Mouse (Mus musculus) heart, embryonic 12.5 days (tissue): ENCODE results near the gene Tmem217. TPM values are rescaled to one million over a fixed set of nuclear protein-coding genes. Genes with fewer than 3 reads are reported as not detected.
A peak's percentile ranks its signal among the peaks of the same experiment; 100 is the strongest.
"Not testable (repeated sequence)": the region's sequence is repeated elsewhere in the genome, so short reads cannot be mapped to it uniquely, and the experiment has no call there.

Experiments used
- ATAC-seq: fragments of 200-750 bp; cut with Nextera tagmentation; 2 replicates; pipeline ENCODE4 v1.8.0; 2017; ENCODE audit warnings: moderate TSS enrichment, moderate library complexity; ENCODE audit not compliant: insufficient number of reproducible peaks, low FRiP score
- H3K27ac ChIP-seq: fragments of 300-500 bp; sonication (generic); 2 replicates; pipeline ENCODE4 v1.5.1; 2016; ENCODE audit warnings: mild to moderate bottlenecking, moderate library complexity; ENCODE audit not compliant: poor library complexity, severe bottlenecking
- H3K27me3 ChIP-seq: fragments of 300-500 bp; sonication (generic); replicated peaks from 2 replicates; pipeline ENCODE4 v1.6.1; 2016; ENCODE audit warnings: mild to moderate bottlenecking, moderate library complexity
- H3K36me3 ChIP-seq: fragments of 300-500 bp; sonication (generic); 2 replicates; pipeline ENCODE4 v1.6.1; 2016; ENCODE audit warnings: mild to moderate bottlenecking, moderate library complexity
- H3K4me1 ChIP-seq: fragments of 300-500 bp; sonication (generic); replicated peaks from 2 replicates; pipeline ENCODE4 v1.6.1; 2016; ENCODE audit warnings: mild to moderate bottlenecking
- H3K4me2 ChIP-seq: fragments of 300-500 bp; sonication (generic); 2 replicates; pipeline ENCODE4 v1.6.1; 2016; ENCODE audit warnings: mild to moderate bottlenecking, moderate library complexity
- H3K4me3 ChIP-seq: fragments of 300-500 bp; sonication (generic); 2 replicates; pipeline ENCODE4 v1.5.1; 2016; ENCODE audit warnings: mild to moderate bottlenecking
- H3K9ac ChIP-seq: fragments of 300-500 bp; sonication (generic); 2 replicates; pipeline ENCODE4 v1.6.1; 2016; ENCODE audit warnings: mild to moderate bottlenecking, moderate library complexity
- H3K9me3 ChIP-seq: fragments of 300-500 bp; sonication (generic); replicated peaks from 2 replicates; pipeline ENCODE4 v1.6.1; 2016; ENCODE audit warnings: mild to moderate bottlenecking, moderate library complexity
- WGBS: fragments of 180-500 bp; shearing (Covaris S2); methylation state at CpG from one replicate; pipeline ENCODE4 v1.1.7; 2016; 5-methylcytosine and 5-hydroxymethylcytosine counted together
- polyA plus RNA-seq: library from polyadenylated mRNA; unstranded; fragments of >200 nt; fragmentation: Nextera tagmentation; extraction: Ambion mirVana; gene quantifications from 2 replicates; pipeline ENCODE4 v1.2.1, GENCODE M21; 2016

The Tmem217 gene
- polyA plus RNA-seq, 1 experiment from 2014 or later: 0.80 TPM

DNA sequence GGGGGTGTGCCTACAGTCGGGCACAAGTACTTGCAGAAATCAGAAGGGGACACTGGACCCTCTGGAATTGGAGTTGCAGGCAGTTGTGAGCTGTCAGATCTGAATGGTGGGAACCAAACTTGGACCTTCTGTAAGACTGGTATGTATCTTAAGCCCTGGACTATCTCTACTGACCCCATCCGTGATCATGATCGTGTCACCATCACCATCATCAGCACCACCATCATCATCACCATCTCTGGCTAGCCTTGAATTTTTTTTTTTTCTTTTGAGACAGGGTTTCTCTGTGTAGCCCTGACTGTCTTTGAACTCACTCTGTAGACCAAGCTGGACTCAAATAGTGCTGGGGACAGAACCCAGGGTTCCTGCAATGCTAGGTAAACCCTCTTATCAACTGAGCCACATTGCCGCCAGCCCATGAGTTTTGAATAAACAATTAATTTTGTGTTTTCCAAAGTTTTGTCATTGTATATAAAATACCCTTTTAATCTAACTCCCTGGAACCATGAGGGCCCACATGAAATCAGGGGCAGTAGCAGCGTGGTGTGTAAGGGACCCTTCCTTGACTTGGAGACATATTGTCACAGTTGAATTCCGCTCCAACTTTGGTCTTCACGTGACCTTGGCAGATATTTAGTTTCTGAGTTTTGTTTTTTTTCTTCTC is 50.0 kb downstream of the Tmem217 start:
- peak overlapping the region; percentile 48 for H3K4me2 ChIP-seq
- WGBS: 61% methylated on average over 7 of the region's 7 CpGs
- 0 out of 2 replicates have a peak overlapping the region, but pooled peaks have one; percentile 40 for H3K27ac ChIP-seq
- no peak for ATAC-seq
- no peaks in the 10 kb centered on the region for H3K27me3 ChIP-seq
- H3K4me1 ChIP-seq: peaks cover 13% of the 10 kb centered on the region; the same call in 1 of the 2 replicates
- no peak overlapping the region for H3K4me3 ChIP-seq
- no peak overlapping the region for H3K9ac ChIP-seq
- H3K9me3 ChIP-seq: no peaks in the 10 kb centered on the region
- no peaks in the 10 kb centered on the region for H3K36me3 ChIP-seq

- no peak overlapping the region for H3K27ac ChIP-seq
- no peak overlapping the region for H3K4me3 ChIP-seq
- H3K9me3 ChIP-seq: no peaks in the 10 kb centered on the region
- 0 out of 2 replicates have a peak, but pooled peaks cover 4% of the 10 kb centered on the region for H3K36me3 ChIP-seq
- no peak overlapping the region for H3K4me2 ChIP-seq
- H3K27me3 ChIP-seq: no peaks in the 10 kb centered on the region
- no peak overlapping the region for H3K9ac ChIP-seq
- ATAC-seq: peak; percentile 76
- peaks cover 13% of the 10 kb centered on the region; the same call in 1 of the 2 replicates for H3K4me1 ChIP-seq
- 69% methylated on average over 17 of the region's 17 CpGs for WGBS
Observed at GRCm38 (mm10) chr17:29500802-29501469, 51.2 kb downstream of the Tmem217 start.

DNA sequence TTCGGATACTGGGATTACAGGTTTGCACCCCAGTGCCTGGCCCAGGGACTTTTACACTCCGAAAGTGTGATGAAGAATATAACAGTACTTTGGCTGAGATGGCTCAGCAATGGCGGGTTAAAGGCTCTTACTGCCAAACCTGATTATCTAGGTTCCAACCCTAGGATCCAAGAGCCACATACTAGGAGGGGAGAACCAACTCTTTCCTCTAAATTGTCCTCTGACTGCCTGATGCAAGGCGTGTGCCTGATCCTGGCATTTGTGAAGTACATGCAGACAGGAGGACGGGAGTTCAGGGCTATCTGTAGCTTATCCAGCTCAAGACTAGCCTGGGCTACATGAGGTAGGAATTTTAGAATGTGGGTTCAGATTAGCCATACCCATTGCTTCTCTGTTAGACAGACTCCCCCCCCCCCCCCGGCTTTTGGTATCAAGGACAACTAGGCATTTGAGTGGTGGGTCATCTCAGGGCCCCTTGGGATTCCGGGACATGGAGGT is 51.9 kb downstream of the Tmem217 start:
- H3K9ac ChIP-seq: no peak overlapping the region
- H3K27ac ChIP-seq: 0 out of 2 replicates have a peak overlapping the region, but pooled peaks have one; percentile 26
- H3K9me3 ChIP-seq: no peaks in the 10 kb centered on the region
- no peaks in the 10 kb centered on the region for H3K27me3 ChIP-seq
- H3K36me3 ChIP-seq: 0 out of 2 replicates have a peak, but pooled peaks cover 4% of the 10 kb centered on the region
- 69% methylated on average over 7 of the region's 7 CpGs for WGBS
- no peak overlapping the region for H3K4me2 ChIP-seq
- no peak for ATAC-seq
- no peak overlapping the region for H3K4me3 ChIP-seq
- peaks cover 13% of the 10 kb centered on the region; the same call in 1 of the 2 replicates for H3K4me1 ChIP-seq

DNA sequence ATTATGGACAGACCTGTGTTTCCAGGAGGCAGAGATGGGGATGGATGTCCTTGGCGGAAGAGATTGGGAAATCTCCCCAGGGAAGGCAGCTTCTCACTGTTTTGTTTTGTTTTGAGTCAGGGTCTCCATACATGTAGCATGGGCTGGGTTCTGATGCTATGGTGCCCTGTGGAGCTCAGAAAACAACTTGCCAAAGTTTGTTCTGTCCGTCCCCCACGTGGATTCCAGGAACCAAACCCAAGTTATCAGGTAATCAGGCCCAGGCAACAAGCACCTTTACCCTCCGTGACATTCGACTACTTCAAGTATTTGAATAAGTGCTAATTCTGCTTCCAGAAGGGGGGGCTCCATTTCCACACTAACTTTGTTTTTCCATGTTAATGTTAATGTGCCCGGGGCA is 52.7 kb downstream of the Tmem217 start:
- Histone ChIP-seq H3K4me1 (peaks cover 16% of the 10 kb centered on the region), H3K27ac (no peak overlapping the region), H3K27me3 (no peaks in the 10 kb centered on the region), H3K36me3 (peaks cover 10% of the 10 kb centered on the region), H3K4me3 (no peak overlapping the region), H3K9ac (no peak overlapping the region), H3K4me2 (no peak overlapping the region), H3K9me3 (no peaks in the 10 kb centered on the region)
- ATAC-seq: no peak
- WGBS: 61% methylated on average over 6 of the region's 6 CpGs

DNA sequence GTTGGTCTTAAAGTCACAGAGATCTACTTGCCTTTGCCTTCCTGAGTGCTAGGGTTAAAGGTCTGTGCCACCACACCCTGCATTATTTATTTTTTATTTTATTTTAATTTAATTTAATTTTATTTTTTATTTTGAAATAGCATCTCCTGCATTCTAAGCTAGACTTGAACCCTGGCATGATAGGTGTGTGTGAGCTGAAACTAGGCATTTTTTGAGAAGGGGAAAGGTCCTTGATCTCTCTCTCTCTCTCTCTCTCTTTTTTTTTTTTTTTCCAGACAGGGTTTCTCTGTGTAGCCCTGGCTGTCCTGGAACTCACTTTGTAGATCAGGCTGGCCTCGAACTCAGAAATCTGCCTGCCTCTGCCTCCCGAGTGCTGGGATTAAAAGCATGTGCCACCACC is 53.2 kb downstream of the Tmem217 start:
- not testable (repeated sequence) for H3K27me3 ChIP-seq, H3K9me3 ChIP-seq, H3K4me3 ChIP-seq, H3K4me2 ChIP-seq, ATAC-seq, H3K9ac ChIP-seq, H3K27ac ChIP-seq
- Histone ChIP-seq H3K4me1 (peaks cover 17% of the 10 kb centered on the region), H3K36me3 (peaks cover 15% of the 10 kb centered on the region)
- WGBS: 82% methylated on average over 2 of the region's 2 CpGs

GRCm38 (mm10) chr17:29498028-29498427 is 54.2 kb downstream of the Tmem217 start:
- WGBS: 41% methylated on average over 4 of the region's 4 CpGs
- no peak overlapping the region for H3K4me2 ChIP-seq
- no peak for ATAC-seq

GRCm38 (mm10) chr17:29497481-29497880 is 54.7 kb downstream of the Tmem217 start:
- H3K27ac ChIP-seq, H3K27me3 ChIP-seq, H3K9me3 ChIP-seq, ATAC-seq, H3K4me2 ChIP-seq, H3K9ac ChIP-seq, H3K4me3 ChIP-seq: not testable (repeated sequence)
- Histone ChIP-seq H3K36me3 (peaks cover 25% of the 10 kb centered on the region), H3K4me1 (peaks cover 18% of the 10 kb centered on the region)
- WGBS: 65% methylated on average over 1 of the region's 1 CpGs

More at GRCm38 (mm10) chr17:29498028-29498427, 54.2 kb downstream of the Tmem217 start:
- H3K9ac ChIP-seq: no peak overlapping the region
- no peaks in the 10 kb centered on the region for H3K9me3 ChIP-seq
- peaks cover 19% of the 10 kb centered on the region for H3K4me1 ChIP-seq
- H3K4me3 ChIP-seq: no peak overlapping the region
- H3K36me3 ChIP-seq: peaks cover 25% of the 10 kb centered on the region
- no peaks in the 10 kb centered on the region for H3K27me3 ChIP-seq
- peak overlapping the region; percentile 1; the same call in 1 of the 2 replicates for H3K27ac ChIP-seq

GRCm38 (mm10) chr17:29497071-29497354 is 55.2 kb downstream of the Tmem217 start:
- Histone ChIP-seq H3K4me2 (no peak overlapping the region), H3K9ac (no peak overlapping the region), H3K4me1 (peaks cover 16% of the 10 kb centered on the region; the same call in 1 of the 2 replicates), H3K9me3 (no peaks in the 10 kb centered on the region), H3K27me3 (no peaks in the 10 kb centered on the region), H3K27ac (no peak overlapping the region), H3K36me3 (peaks cover 25% of the 10 kb centered on the region), H3K4me3 (no peak overlapping the region)
- 82% methylated on average over 3 of the region's 3 CpGs for WGBS
- ATAC-seq: no peak

DNA sequence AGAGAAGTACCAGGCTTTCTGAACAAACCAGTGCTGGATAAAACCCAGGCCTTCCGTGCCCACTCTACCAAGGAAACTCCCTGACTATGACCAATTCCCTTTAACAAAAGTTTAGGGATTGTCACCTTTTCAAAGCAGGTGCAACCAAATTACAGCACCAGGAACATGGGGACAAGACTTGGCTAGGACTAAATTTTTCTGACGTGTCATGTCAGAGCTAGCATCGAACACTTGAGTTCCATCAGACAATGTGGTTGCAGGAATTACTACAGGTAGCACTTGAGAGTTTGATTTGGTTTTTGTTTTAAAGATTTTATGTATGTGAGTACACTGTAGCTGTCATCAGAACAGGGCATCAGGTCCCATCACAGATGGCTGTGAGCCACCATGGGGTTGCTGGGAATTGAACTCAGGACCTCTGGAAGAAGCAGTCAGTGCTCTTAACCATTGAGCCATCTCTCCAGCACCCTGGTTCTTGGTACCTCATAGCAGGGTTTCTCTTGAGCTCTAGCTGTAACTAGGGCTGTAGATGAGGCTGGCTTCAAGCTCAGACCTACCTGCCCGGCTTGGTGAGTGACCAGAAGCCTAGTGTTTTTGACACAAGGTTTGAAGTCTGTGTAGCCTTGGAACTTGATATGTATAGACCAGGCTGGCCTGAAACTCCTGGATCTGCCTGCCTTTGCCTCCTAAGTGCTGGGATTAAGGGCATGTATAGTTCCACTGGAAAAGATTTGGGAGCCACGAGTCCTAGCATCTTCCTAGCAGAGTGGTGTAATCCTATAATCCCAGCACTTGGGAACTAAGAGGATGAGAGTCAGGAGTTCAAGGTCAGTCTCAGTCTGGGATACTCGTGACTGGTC is 55.7 kb downstream of the Tmem217 start:
- Histone ChIP-seq H3K27ac (no peak overlapping the region), H3K4me2 (no peak overlapping the region), H3K9me3 (no peaks in the 10 kb centered on the region), H3K4me1 (peaks cover 16% of the 10 kb centered on the region; the same call in 1 of the 2 replicates), H3K27me3 (no peaks in the 10 kb centered on the region), H3K4me3 (no peak overlapping the region), H3K36me3 (peaks cover 25% of the 10 kb centered on the region), H3K9ac (no peak overlapping the region)
- 75% methylated on average over 6 of the region's 6 CpGs for WGBS
- no peak for ATAC-seq

- Histone ChIP-seq H3K4me3 (peak overlapping the region; percentile 85), H3K36me3 (peaks cover 25% of the 10 kb centered on the region), H3K4me2 (peak overlapping the region; percentile 33), H3K27ac (peak overlapping the region; percentile 13), H3K27me3 (no peaks in the 10 kb centered on the region), H3K9ac (peak overlapping the region; percentile 60), H3K9me3 (no peaks in the 10 kb centered on the region), H3K4me1 (peaks cover 16% of the 10 kb centered on the region; the same call in 1 of the 2 replicates)
- ATAC-seq: no peak
- 61% methylated on average over 7 of the region's 8 CpGs for WGBS
Observed at GRCm38 (mm10) chr17:29494732-29495076, 57.5 kb downstream of the Tmem217 start.
